Mouse (Mus musculus): ENCODE data around the gene D930048N14Rik. TPM values are rescaled to one million over a fixed set of nuclear protein-coding genes. Genes with fewer than 3 reads are reported as not detected.
"Not testable (repeated sequence)": the region's sequence is repeated elsewhere in the genome, so short reads cannot be mapped to it uniquely, and the experiment has no call there.

The D930048N14Rik gene
- polyA plus RNA-seq, 1 experiment from 2014 or later = 0.44 TPM

GRCm38 (mm10) chr11:51622971-51623491 is 27.7 kb upstream of the D930048N14Rik start:
- no peak overlapping the region for H3K4me3 ChIP-seq (ENCODE audit: low read depth, low read length)
- H3K36me3 ChIP-seq (ENCODE audit: control insufficient read depth, insufficient read depth, low read length) = peaks cover 70% of the 10 kb centered on the region
- H3K4me1 ChIP-seq (ENCODE audit: control insufficient read depth, insufficient read depth, low read length) = peaks cover 7% of the 10 kb centered on the region
- no peak overlapping the region for H3K9ac ChIP-seq (ENCODE audit: low read length)
- H3K27ac ChIP-seq (ENCODE audit: low read depth, low read length) = no peak overlapping the region
- 92% methylated on average over 7 of the region's 7 CpGs for WGBS
- DNase-seq (ENCODE audit: low spot score) (no peak), ATAC-seq (no peak)
- no peak overlapping the region for H3K4me2 ChIP-seq (ENCODE audit: low read length)
- no peaks in the 10 kb centered on the region for H3K9me3 ChIP-seq (replicated peaks; ENCODE audit: control insufficient read depth, low read length)
- H3K27me3 ChIP-seq (replicated peaks; ENCODE audit: control insufficient read depth, insufficient read depth, low read length) = no peaks in the 10 kb centered on the region

- Histone ChIP-seq H3K9ac (ENCODE audit: low read length) (no peak overlapping the region), H3K27me3 (replicated peaks; ENCODE audit: control insufficient read depth, insufficient read depth, low read length) (no peaks in the 10 kb centered on the region), H3K36me3 (ENCODE audit: control insufficient read depth, insufficient read depth, low read length) (peaks cover 82% of the 10 kb centered on the region), H3K27ac (ENCODE audit: low read depth, low read length) (no peak overlapping the region), H3K4me1 (ENCODE audit: control insufficient read depth, insufficient read depth, low read length) (peaks cover 4% of the 10 kb centered on the region), H3K4me2 (ENCODE audit: low read length) (no peak overlapping the region), H3K4me3 (ENCODE audit: low read depth, low read length) (no peak overlapping the region), H3K9me3 (replicated peaks; ENCODE audit: control insufficient read depth, low read length) (no peaks in the 10 kb centered on the region)
- DNase-seq (ENCODE audit: low spot score) = no peak
- 87% methylated on average over 5 of the region's 5 CpGs for WGBS
- ATAC-seq = no peak
These were observed 25.4 kb upstream of the D930048N14Rik start for GRCm38 (mm10) chr11:51625187-51625820.

- DNase-seq (ENCODE audit: low spot score) = no peak
- Histone ChIP-seq H3K27ac (ENCODE audit: low read depth, low read length) (no peak overlapping the region), H3K27me3 (replicated peaks; ENCODE audit: control insufficient read depth, insufficient read depth, low read length) (no peaks in the 10 kb centered on the region), H3K9ac (ENCODE audit: low read length) (no peak overlapping the region), H3K36me3 (ENCODE audit: control insufficient read depth, insufficient read depth, low read length) (peaks cover 80% of the 10 kb centered on the region), H3K9me3 (replicated peaks; ENCODE audit: control insufficient read depth, low read length) (no peaks in the 10 kb centered on the region), H3K4me3 (ENCODE audit: low read depth, low read length) (no peak overlapping the region), H3K4me2 (ENCODE audit: low read length) (no peak overlapping the region), H3K4me1 (ENCODE audit: control insufficient read depth, insufficient read depth, low read length) (no peaks in the 10 kb centered on the region)
- ATAC-seq = no peak
- 92% methylated on average over 9 of the region's 9 CpGs for WGBS
These were observed 23.3 kb upstream of the D930048N14Rik start for GRCm38 (mm10) chr11:51627425-51627824.

GRCm38 (mm10) chr11:51627907-51628306 is 22.8 kb upstream of the D930048N14Rik start:
- no peak overlapping the region for H3K4me3 ChIP-seq (ENCODE audit: low read depth, low read length)
- no peak overlapping the region for H3K27ac ChIP-seq (ENCODE audit: low read depth, low read length)
- no peak overlapping the region for H3K9ac ChIP-seq (ENCODE audit: low read length)
- no peaks in the 10 kb centered on the region for H3K27me3 ChIP-seq (replicated peaks; ENCODE audit: control insufficient read depth, insufficient read depth, low read length)
- WGBS = 91% methylated on average over 8 of the region's 8 CpGs
- no peak overlapping the region for H3K4me2 ChIP-seq (ENCODE audit: low read length)
- H3K9me3 ChIP-seq (replicated peaks; ENCODE audit: control insufficient read depth, low read length) = no peaks in the 10 kb centered on the region
- peaks cover 75% of the 10 kb centered on the region for H3K36me3 ChIP-seq (ENCODE audit: control insufficient read depth, insufficient read depth, low read length)
- H3K4me1 ChIP-seq (ENCODE audit: control insufficient read depth, insufficient read depth, low read length) = no peaks in the 10 kb centered on the region
- no peak for DNase-seq (ENCODE audit: low spot score)
- ATAC-seq = no peak

- no peak overlapping the region for H3K4me2 ChIP-seq (ENCODE audit: low read length)
- H3K4me1 ChIP-seq (ENCODE audit: control insufficient read depth, insufficient read depth, low read length) = 0 out of 2 replicates have a peak, but pooled peaks cover 3% of the 10 kb centered on the region
These were observed 21.0 kb upstream of the D930048N14Rik start for GRCm38 (mm10) chr11:51629651-51630314.

GRCm38 (mm10) chr11:51632130-51632753 is 18.5 kb upstream of the D930048N14Rik start:
- ATAC-seq = no peak
- no peak overlapping the region for H3K27ac ChIP-seq (ENCODE audit: low read depth, low read length)
- H3K9me3 ChIP-seq (replicated peaks; ENCODE audit: control insufficient read depth, low read length) = no peaks in the 10 kb centered on the region
- H3K9ac ChIP-seq (ENCODE audit: low read length) = no peak overlapping the region
- no peaks in the 10 kb centered on the region for H3K27me3 ChIP-seq (replicated peaks; ENCODE audit: control insufficient read depth, insufficient read depth, low read length)
- no peak overlapping the region for H3K4me3 ChIP-seq (ENCODE audit: low read depth, low read length)
- 90% methylated on average over 6 of the region's 6 CpGs for WGBS
- H3K4me2 ChIP-seq (ENCODE audit: low read length) = no peak overlapping the region
- H3K4me1 ChIP-seq (ENCODE audit: control insufficient read depth, insufficient read depth, low read length) = 0 out of 2 replicates have a peak, but pooled peaks cover 9% of the 10 kb centered on the region
- no peak for DNase-seq (ENCODE audit: low spot score)
- H3K36me3 ChIP-seq (ENCODE audit: control insufficient read depth, insufficient read depth, low read length) = peaks cover 33% of the 10 kb centered on the region

More at GRCm38 (mm10) chr11:51629651-51630314, 21.0 kb upstream of the D930048N14Rik start:
- DNase-seq (ENCODE audit: low spot score) (no peak), ATAC-seq (no peak)
- no peaks in the 10 kb centered on the region for H3K27me3 ChIP-seq (replicated peaks; ENCODE audit: control insufficient read depth, insufficient read depth, low read length)
- 85% methylated on average over 15 of the region's 15 CpGs for WGBS
- H3K27ac ChIP-seq (ENCODE audit: low read depth, low read length) = no peak overlapping the region
- no peaks in the 10 kb centered on the region for H3K9me3 ChIP-seq (replicated peaks; ENCODE audit: control insufficient read depth, low read length)
- H3K4me3 ChIP-seq (ENCODE audit: low read depth, low read length) = no peak overlapping the region
- peaks cover 57% of the 10 kb centered on the region for H3K36me3 ChIP-seq (ENCODE audit: control insufficient read depth, insufficient read depth, low read length)
- no peak overlapping the region for H3K9ac ChIP-seq (ENCODE audit: low read length)

GRCm38 (mm10) chr11:51633200-51633599 is 17.6 kb upstream of the D930048N14Rik start:
- H3K4me3 ChIP-seq (ENCODE audit: low read depth, low read length); ATAC-seq; H3K27ac ChIP-seq (ENCODE audit: low read depth, low read length); DNase-seq (ENCODE audit: low spot score); H3K9ac ChIP-seq (ENCODE audit: low read length); H3K4me1 ChIP-seq (ENCODE audit: control insufficient read depth, insufficient read depth, low read length); H3K4me2 ChIP-seq (ENCODE audit: low read length); H3K9me3 ChIP-seq (replicated peaks; ENCODE audit: control insufficient read depth, low read length); H3K27me3 ChIP-seq (replicated peaks; ENCODE audit: control insufficient read depth, insufficient read depth, low read length): not testable (repeated sequence)
- WGBS = 94% methylated on average over 7 of the region's 7 CpGs
- H3K36me3 ChIP-seq (ENCODE audit: control insufficient read depth, insufficient read depth, low read length) = peaks cover 23% of the 10 kb centered on the region

GRCm38 (mm10) chr11:51633721-51634120 is 17.0 kb upstream of the D930048N14Rik start:
- 89% methylated on average over 3 of the region's 3 CpGs for WGBS
- H3K36me3 ChIP-seq (ENCODE audit: control insufficient read depth, insufficient read depth, low read length) = peaks cover 20% of the 10 kb centered on the region
- no peak overlapping the region for H3K4me2 ChIP-seq (ENCODE audit: low read length)
- H3K9me3 ChIP-seq (replicated peaks; ENCODE audit: control insufficient read depth, low read length) = no peaks in the 10 kb centered on the region
- DNase-seq (ENCODE audit: low spot score) (no peak), ATAC-seq (no peak)
- no peak overlapping the region for H3K4me3 ChIP-seq (ENCODE audit: low read depth, low read length)
- H3K27ac ChIP-seq (ENCODE audit: low read depth, low read length) = no peak overlapping the region
- no peak overlapping the region for H3K9ac ChIP-seq (ENCODE audit: low read length)
- H3K4me1 ChIP-seq (ENCODE audit: control insufficient read depth, insufficient read depth, low read length) = 0 out of 2 replicates have a peak, but pooled peaks cover 9% of the 10 kb centered on the region
- no peaks in the 10 kb centered on the region for H3K27me3 ChIP-seq (replicated peaks; ENCODE audit: control insufficient read depth, insufficient read depth, low read length)
